Mouse (Mus musculus) kidney, adult 2 months (tissue): Measurements from ENCODE around the gene Tmem170b. TPM values are rescaled to one million over a fixed set of nuclear protein-coding genes. Genes with fewer than 3 reads are reported as not detected.

ENCODE experiments used
- DNase-seq: peaks from one replicate; pipeline ENCODE4 v3.0.0; 2021
- H3K27ac ChIP-seq: fragments of 200-500 bp; 2 replicates; pipeline ENCODE4 v1.5.1; 2012; ENCODE audit warnings: low read depth, low read length, control low read depth, inconsistent platforms; ENCODE audit not compliant: insufficient read depth
- H3K27me3 ChIP-seq: fragments of 200-500 bp; replicated peaks from 2 replicates; pipeline ENCODE4 v1.6.1; 2012; ENCODE audit warnings: mild to moderate bottlenecking, moderate library complexity, low read length, inconsistent platforms; ENCODE audit not compliant: control insufficient read depth, insufficient read depth
- H3K36me3 ChIP-seq: fragments of 200-500 bp; 2 replicates; pipeline ENCODE4 v1.6.1; 2012; ENCODE audit warnings: mild to moderate bottlenecking, moderate library complexity, low read length, inconsistent platforms; ENCODE audit not compliant: control insufficient read depth, insufficient read depth
- H3K4me1 ChIP-seq: fragments of 200-500 bp; 2 replicates; pipeline ENCODE4 v1.6.1; 2011; ENCODE audit warnings: low read length; ENCODE audit not compliant: control insufficient read depth, insufficient read depth
- H3K4me3 ChIP-seq: fragments of 200-500 bp; 2 replicates; pipeline ENCODE4 v1.5.1; 2011; ENCODE audit warnings: mild to moderate bottlenecking, low read depth, low read length, control low read depth; ENCODE audit not compliant: insufficient read depth
- CTCF ChIP-seq: fragments of 200-500 bp; conservative IDR thresholded peaks from 2 replicates; pipeline ENCODE4 v1.5.1; 2011; ENCODE audit warnings: low read depth, mild to moderate bottlenecking, control low read depth, low read length, moderate library complexity, mixed read lengths; ENCODE audit not compliant: insufficient read depth, insufficient read length
- POLR2A ChIP-seq: fragments of 200-500 bp; IDR thresholded peaks from one replicate; pipeline ENCODE4 v1.6.1; 2011; ENCODE audit warnings: low read depth, low read length, control low read depth
- WGBS: fragments of 180-500 bp; shearing (Covaris S2); methylation state at CpG from one replicate; pipeline ENCODE4 v1.1.7; 2018; 5-methylcytosine and 5-hydroxymethylcytosine counted together
- polyA plus RNA-seq: library from polyadenylated mRNA; depleted of rRNA; stranded (reverse); fragments of >200 nt; gene quantifications from 2 replicates; pipeline ENCODE4 v1.2.3, GENCODE M21; 2012

Tmem170b gene
- polyA plus RNA-seq, 1 experiment: 4.0 TPM

DNA sequence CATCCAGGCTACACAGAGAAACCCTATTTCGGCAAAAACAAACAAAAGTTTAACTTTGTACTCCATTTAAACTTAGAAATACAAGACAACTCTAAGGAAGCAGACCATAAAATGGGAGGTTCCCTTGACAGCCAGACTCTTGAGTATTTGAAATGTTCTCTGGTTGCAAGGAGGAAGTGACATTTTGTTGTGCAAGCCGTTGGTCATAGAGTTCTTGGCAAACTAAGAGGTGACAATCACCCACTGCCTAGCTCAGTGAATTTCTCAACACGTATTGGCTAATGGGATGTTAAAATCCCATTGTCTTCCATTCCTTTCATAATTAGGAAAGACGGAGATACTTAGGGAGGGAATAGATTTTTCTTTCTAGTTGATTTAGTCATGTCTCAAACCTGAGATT lies 5.7 kb upstream of the Tmem170b start:
- no peak for DNase-seq
- H3K27ac ChIP-seq: no peak overlapping the region
- TF ChIP-seq CTCF (no peak), POLR2A (no peak)

DNA sequence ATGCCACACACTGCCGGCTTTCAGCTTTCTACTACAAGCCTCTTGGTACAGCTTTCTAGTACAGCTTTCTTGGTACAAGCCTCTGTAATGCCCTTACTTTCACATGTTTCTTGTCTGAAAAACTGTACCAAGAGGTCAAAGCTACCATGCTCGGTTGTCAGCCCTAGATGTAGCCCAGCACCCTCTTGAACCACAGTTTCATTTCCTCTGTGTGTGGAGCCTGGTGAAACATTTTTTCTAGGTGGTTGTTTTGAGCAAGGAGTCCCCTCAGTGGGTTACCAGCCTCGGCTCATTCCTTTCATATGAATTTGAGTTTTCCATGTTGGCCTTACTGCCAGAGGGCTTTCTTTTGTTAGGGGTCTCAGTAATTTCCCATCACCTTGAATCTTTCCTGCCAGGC lies 4.7 kb upstream of the Tmem170b start:
- no peak for DNase-seq
- Histone ChIP-seq H3K4me3 (no peak overlapping the region), H3K4me1 (no peaks in the 10 kb centered on the region; the same call in 1 of the 2 replicates), H3K27ac (no peak overlapping the region), H3K27me3 (no peaks in the 10 kb centered on the region), H3K36me3 (no peaks in the 10 kb centered on the region)
- TF ChIP-seq POLR2A (no peak), CTCF (no peak)
- WGBS: 85% methylated on average over 3 of the region's 3 CpGs

More for the DNA sequence above, 5.7 kb upstream of the Tmem170b start:
- no peaks in the 10 kb centered on the region; the same call in 1 of the 2 replicates for H3K4me1 ChIP-seq
- 60% methylated on average over 4 of the region's 4 CpGs for WGBS
- no peaks in the 10 kb centered on the region for H3K36me3 ChIP-seq
- no peaks in the 10 kb centered on the region for H3K27me3 ChIP-seq
- no peak overlapping the region for H3K4me3 ChIP-seq

DNA sequence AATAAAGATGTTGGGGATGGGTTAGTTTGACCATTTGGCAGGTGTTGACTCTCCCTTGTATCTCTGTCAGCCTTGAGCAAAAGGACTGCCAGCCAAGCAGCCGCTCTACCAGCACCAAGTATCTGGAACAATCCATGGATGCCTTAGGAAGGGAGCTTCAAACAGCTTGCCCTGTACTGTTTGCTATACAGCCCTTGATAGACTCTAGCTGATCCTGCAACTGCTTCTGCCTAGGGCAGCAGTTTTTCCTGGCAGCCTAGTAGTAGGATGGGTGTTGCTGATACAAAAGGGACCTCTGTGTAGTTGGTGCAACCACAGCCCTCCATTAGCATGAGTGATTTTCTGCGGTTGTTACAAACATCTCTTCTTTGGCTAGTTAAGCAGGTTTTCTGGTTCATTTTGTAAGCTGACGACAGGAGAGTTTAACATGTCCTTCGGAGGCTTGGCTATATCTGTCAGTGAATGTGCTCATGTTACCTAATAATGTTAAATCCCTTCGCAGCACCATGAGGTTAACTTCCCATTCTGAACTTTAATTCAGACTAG lies 1.7 kb upstream of the Tmem170b start:
- TF ChIP-seq POLR2A (no peak), CTCF (no peak)
- WGBS: 84% methylated on average over 5 of the region's 5 CpGs

DNA sequence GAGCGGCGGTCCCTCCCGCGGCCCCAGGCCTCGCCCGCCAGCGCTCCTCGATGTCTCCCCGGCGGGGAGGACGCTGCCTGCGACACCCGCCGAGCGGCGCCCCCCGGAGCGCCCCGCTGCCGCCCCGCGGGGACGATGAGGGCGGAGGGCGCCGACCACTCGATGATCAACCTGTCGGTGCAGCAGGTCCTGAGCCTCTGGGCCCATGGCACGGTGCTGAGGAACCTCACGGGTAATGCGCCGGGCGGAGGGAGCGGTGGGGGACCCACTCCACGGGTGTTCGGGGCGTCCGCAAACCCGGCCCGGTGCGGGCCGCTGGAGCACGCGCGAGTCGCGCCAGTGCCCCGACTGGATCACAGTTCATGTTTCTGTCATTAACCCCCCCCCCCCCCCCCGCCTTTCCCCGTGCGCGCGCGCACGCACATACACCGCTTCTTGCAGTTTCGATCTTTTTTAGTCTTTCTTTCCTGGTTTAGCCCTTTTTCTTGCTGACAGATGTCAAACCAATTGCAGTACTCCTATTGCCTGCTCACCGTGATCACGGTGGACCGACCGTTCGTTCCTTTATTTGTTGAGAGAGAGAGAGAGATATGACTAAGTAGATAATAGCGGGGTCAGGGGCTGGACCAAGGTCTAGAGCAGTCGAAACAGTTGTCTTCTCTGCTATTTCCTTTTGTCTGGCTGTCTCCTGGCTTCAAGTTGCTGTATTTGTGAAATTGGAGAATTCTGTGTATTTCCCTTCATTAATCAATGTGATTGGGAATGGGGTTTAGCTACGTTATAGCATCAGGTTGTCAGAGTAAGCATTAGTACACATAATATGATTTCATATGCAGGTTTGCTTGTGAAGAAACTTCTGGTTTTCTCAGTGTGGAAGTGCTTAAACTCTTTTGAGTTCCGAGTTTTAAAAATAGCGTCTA lies 634 bp downstream of the Tmem170b start:
- WGBS: 3% methylated on average over 66 of the region's 67 CpGs
- H3K27ac ChIP-seq: peak overlapping the region; percentile 77
- DNase-seq: peak; percentile 55

More for the DNA sequence above, 1.7 kb upstream of the Tmem170b start:
- no peak for DNase-seq
- peaks cover 3% of the 10 kb centered on the region; the same call in 1 of the 2 replicates for H3K4me1 ChIP-seq
- no peaks in the 10 kb centered on the region for H3K27me3 ChIP-seq
- no peak overlapping the region for H3K27ac ChIP-seq
- no peak overlapping the region for H3K4me3 ChIP-seq
- no peaks in the 10 kb centered on the region for H3K36me3 ChIP-seq

DNA sequence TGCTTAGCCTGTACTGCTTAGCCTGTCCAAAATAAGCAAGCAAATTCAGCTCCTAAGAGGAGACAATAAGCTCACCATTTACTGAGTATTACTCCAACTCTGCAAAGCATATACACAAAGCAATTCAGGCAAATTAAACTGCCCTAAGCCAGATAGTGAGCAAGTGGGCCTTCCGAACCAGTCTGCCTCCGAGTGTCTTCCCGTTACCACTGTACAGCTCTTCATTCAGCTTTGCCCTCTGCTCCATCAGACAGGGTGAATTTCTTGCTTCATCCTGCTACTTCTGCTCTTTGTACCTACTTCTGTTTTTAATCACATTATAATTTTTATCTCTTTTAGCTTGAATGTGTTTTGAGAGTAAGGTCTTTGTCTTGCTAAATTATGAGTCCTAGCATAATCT lies 1.9 kb downstream of the Tmem170b start:
- no peaks in the 10 kb centered on the region for H3K27me3 ChIP-seq
- 59% methylated on average over 3 of the region's 3 CpGs for WGBS
- H3K36me3 ChIP-seq: no peaks in the 10 kb centered on the region
- peaks cover 3% of the 10 kb centered on the region; the same call in 1 of the 2 replicates for H3K4me1 ChIP-seq
- no peak overlapping the region for H3K27ac ChIP-seq
- DNase-seq: no peak
- TF ChIP-seq CTCF (no peak), POLR2A (no peak)
- no peak overlapping the region for H3K4me3 ChIP-seq

More for the DNA sequence above, 634 bp downstream of the Tmem170b start:
- TF ChIP-seq CTCF: no peak
- TF ChIP-seq POLR2A: no peak
- Histone ChIP-seq H3K27me3 (no peaks in the 10 kb centered on the region), H3K4me1 (peaks cover 3% of the 10 kb centered on the region; the same call in 1 of the 2 replicates), H3K36me3 (no peaks in the 10 kb centered on the region), H3K4me3 (peak overlapping the region; percentile 95)

DNA sequence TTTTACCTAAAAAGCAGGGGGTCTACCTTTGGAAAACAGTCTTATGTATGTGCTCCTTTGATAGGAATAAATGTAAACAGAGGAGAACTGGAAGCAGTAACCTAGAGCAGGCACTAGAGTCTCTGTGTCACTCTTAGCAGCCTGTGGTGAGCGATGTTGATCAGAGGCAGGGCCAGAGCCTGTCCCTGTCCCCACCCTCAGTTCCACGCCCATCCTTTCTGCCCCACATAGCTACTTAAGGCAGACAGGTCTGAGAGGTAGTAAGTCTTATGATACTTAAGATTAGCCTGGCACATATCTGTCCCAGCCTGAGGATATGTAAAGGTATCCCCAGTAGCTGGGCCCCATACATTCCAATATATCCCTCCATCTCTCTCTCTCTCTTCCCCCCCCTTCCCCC lies 2.9 kb downstream of the Tmem170b start:
- 91% methylated on average over 2 of the region's 2 CpGs for WGBS
- Histone ChIP-seq H3K27ac (no peak overlapping the region), H3K27me3 (no peaks in the 10 kb centered on the region), H3K4me1 (peaks cover 6% of the 10 kb centered on the region; the same call in 1 of the 2 replicates), H3K4me3 (no peak overlapping the region), H3K36me3 (no peaks in the 10 kb centered on the region)
- DNase-seq: no peak
- TF ChIP-seq CTCF: no peak

DNA sequence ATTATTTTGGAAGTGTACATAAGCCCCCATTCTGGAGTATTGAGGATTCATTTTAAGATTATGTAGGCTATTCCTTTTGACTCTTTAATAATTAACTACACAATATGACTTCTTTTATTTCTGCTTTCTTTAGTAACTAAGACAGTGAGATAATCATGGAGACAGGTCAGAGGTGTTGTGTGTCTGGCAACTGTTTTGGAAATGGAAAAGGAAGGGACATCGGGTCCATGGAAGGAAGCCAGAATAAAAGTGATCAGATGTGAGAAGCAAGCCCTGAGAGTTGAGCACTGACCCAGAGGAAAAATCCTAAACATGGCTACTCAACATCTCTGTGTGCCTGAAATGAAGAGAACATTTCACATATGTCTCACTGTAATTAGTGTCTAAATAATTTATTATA lies 5.3 kb downstream of the Tmem170b start:
- peaks cover 6% of the 10 kb centered on the region; the same call in 1 of the 2 replicates for H3K4me1 ChIP-seq
- no peak overlapping the region for H3K27ac ChIP-seq
- TF ChIP-seq CTCF (no peak), POLR2A (no peak)
- no peak for DNase-seq
- 47% methylated on average over 1 of the region's 1 CpGs for WGBS
- no peak overlapping the region for H3K4me3 ChIP-seq
- H3K36me3 ChIP-seq: no peaks in the 10 kb centered on the region
- no peaks in the 10 kb centered on the region for H3K27me3 ChIP-seq
